Comparison of ENCODE assay signal across 9 mouse cellular contexts in genomic region chr1:191193657-191194424, GRCm38 (mm10). TPM values are rescaled to one million over a fixed set of nuclear protein-coding genes. Genes with fewer than 3 reads are reported as not detected.
DNase-seq lines count a peak whose midpoint lies in the region; ATAC-seq lines count a peak whose summit lies in the region.
"Had no signal": no experiment of that assay in that cellular context is flagged by ENCODE, and none has a peak within 500 bp of the region (broad histone marks: within the 10 kb centered on the region; RNA-seq: fewer than 3 reads in every experiment).

No protein-coding gene starts in this region.

- DNase-seq in embryo, embryonic 10 days (ENCODE audit: low spot score) = peak; percentile 22
- no peak for DNase-seq in embryo, embryonic 10.5 days (ENCODE audit: low spot score)
- peak; percentile 40 for DNase-seq in thymus, postnatal 0 days (ENCODE audit: low spot score)
- no peak for DNase-seq in thymus, postnatal 10 days (ENCODE audit: low spot score in 2 of 2)
- peak; percentile 43 for DNase-seq in kidney, adult 18-20 months
- DNase-seq in cerebellum, adult 8-10 months = no peak
- no peak for DNase-seq in right cerebral cortex, adult 2 months (ENCODE audit: low spot score in 2 of 2)

- ATAC-seq in monocyte, adult 5-6 weeks (replicated peaks; ENCODE audit: insufficient number of reproducible peaks, low FRiP score, low TSS enrichment, poor library complexity, severe bottlenecking) = peak; percentile 62

RNA-seq across cellular contexts. Expression of gene Atf3, which starts 24.0 kb away (rescaled TPM):
- 1.4 and 2.1 TPM in 2 replicates for polyA plus RNA-seq in thymus, postnatal 0 days (2015; fragmentation: Nextera tagmentation; extraction: Ambion mirVana)
- total RNA-seq in monocyte, adult 5-6 weeks (2017) = 225 to 427 TPM (median 242 TPM) in 3 replicates
- polyA plus RNA-seq: G1E had no signal

RNA-seq across cellular contexts. Expression of gene Fam71a, which starts 29.2 kb away (rescaled TPM):
- polyA plus RNA-seq in thymus, postnatal 0 days (2015; fragmentation: Nextera tagmentation; extraction: Ambion mirVana) = not detected in 2 replicates
- total RNA-seq in monocyte, adult 5-6 weeks (2017) = 0.21 to 3.1 TPM (median 1.3 TPM) in 3 replicates
- polyA plus RNA-seq: G1E had no signal

Comparison
In these comparisons a context has a peak if more than half of its experiments do, and no peak if none do; other contexts are left out.
1. DNase-seq: peak in embryo, embryonic 10 days (single experiment), thymus, postnatal 0 days (single experiment) and kidney, adult 18-20 months (single experiment); none in embryo, embryonic 10.5 days (single experiment), thymus, postnatal 10 days (0 of 2), cerebellum, adult 8-10 months (single experiment) and right cerebral cortex, adult 2 months (0 of 2).